Mouse (Mus musculus) induced T-regulatory cell, adult 2 months (primary cell): ENCODE measurements at regions not wholly inside any gene's neighbourhood (a gene's known extent, or its start where the extent isn't known, plus 50 kb on each side); places are given as distances from the start of the nearest gene placed in this dataset.
"Not testable (repeated sequence)": the region's sequence is repeated elsewhere in the genome, so short reads cannot be mapped to it uniquely, and the experiment has no call there.

Source experiments
- DNase-seq: peaks from one replicate; pipeline ENCODE4 v3.0.0-alpha.2; 2012; ENCODE audit warnings: low read depth

GRCm38 (mm10) chr7:70300516-70300915 lies 66.0 kb downstream of the Nr2f2 start:
- no peak for DNase-seq

GRCm38 (mm10) chr7:70291431-70291830 lies 75.1 kb downstream of the Nr2f2 start:
- no peak for DNase-seq

GRCm38 (mm10) chr7:70290733-70291320 lies 75.7 kb downstream of the Nr2f2 start:
- no peak for DNase-seq

GRCm38 (mm10) chr7:70290277-70290676 lies 76.3 kb downstream of the Nr2f2 start:
- no peak for DNase-seq

- no peak for DNase-seq
Measured at GRCm38 (mm10) chr7:70288621-70289020, 77.9 kb downstream of the Nr2f2 start.

- no peak for DNase-seq
Measured at GRCm38 (mm10) chr7:70287891-70288421, 78.6 kb downstream of the Nr2f2 start.

- DNase-seq, result no peak
Measured at GRCm38 (mm10) chr7:70286836-70287355, 79.6 kb downstream of the Nr2f2 start.

- DNase-seq, result no peak
Measured at GRCm38 (mm10) chr7:70285344-70285743, 81.2 kb downstream of the Nr2f2 start.

- DNase-seq, result no peak
Measured at GRCm38 (mm10) chr7:70283836-70284235, 82.7 kb downstream of the Nr2f2 start.

- DNase-seq, result no peak
Measured at GRCm38 (mm10) chr7:70283166-70283565, 83.4 kb downstream of the Nr2f2 start.

GRCm38 (mm10) chr7:70281891-70282515 lies 84.5 kb downstream of the Nr2f2 start:
- DNase-seq, result no peak

- no peak for DNase-seq
Measured at GRCm38 (mm10) chr7:70281381-70281750, 85.2 kb downstream of the Nr2f2 start.

- DNase-seq, result no peak
Measured at GRCm38 (mm10) chr7:70280643-70281380, 85.7 kb downstream of the Nr2f2 start.

- no peak for DNase-seq
Measured at GRCm38 (mm10) chr7:70279927-70280642, 86.5 kb downstream of the Nr2f2 start.

GRCm38 (mm10) chr7:70279101-70279500 lies 87.4 kb downstream of the Nr2f2 start:
- DNase-seq, result no peak

GRCm38 (mm10) chr7:70276078-70276477 lies 90.5 kb downstream of the Nr2f2 start:
- DNase-seq, result no peak

- no peak for DNase-seq
Measured at GRCm38 (mm10) chr7:70274312-70274711, 92.2 kb downstream of the Nr2f2 start.

- no peak for DNase-seq
Measured at GRCm38 (mm10) chr7:70267075-70267474, 99.5 kb downstream of the Nr2f2 start.

- no peak for DNase-seq
Measured at GRCm38 (mm10) chr7:70256806-70257205, 109.7 kb downstream of the Nr2f2 start.

- DNase-seq, result no peak
Measured at GRCm38 (mm10) chr7:70255072-70255471, 111.5 kb downstream of the Nr2f2 start.

- DNase-seq, result no peak
Measured at GRCm38 (mm10) chr7:70253275-70253674, 113.3 kb downstream of the Nr2f2 start.

- not testable (repeated sequence) for DNase-seq
Measured at GRCm38 (mm10) chr7:70239059-70239458, 127.5 kb downstream of the Nr2f2 start.
